8 mouse cellular contexts compared by ENCODE assay signal in the genomic region with DNA sequence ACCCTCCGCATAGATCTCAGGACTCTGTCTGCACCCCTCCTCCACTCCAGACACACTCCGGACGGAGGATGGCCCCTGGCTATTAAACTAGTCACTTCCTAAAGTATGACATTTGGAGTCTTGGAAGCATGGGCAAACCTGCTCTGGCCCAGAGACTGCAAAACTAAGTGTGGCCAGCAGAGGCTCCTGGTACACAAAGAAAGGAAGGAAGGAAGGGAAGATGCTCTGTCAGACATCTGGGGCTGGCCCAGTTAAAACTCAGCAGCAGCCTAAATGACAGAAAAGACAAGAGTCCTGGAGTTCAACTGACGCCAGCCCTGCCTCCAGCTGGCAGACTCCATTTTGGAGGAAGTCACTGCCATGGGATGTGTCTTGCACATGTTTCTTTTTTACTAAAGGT.
A peak's percentile ranks its signal among the peaks of the same experiment; 100 is the strongest.
DNase-seq lines count a peak whose midpoint lies in the region; ATAC-seq and TF ChIP-seq lines count a peak whose summit lies in the region.

No protein-coding gene starts in this region.

- H3K27ac ChIP-seq in cortical plate, adult 2 months (ENCODE audit: insufficient read depth, low read length) = no peak overlapping the region
- no peak overlapping the region for H3K27ac ChIP-seq in midbrain, embryonic 16.5 days (ENCODE audit: low read length)

- peak; percentile 47 for DNase-seq in gastrocnemius, postnatal 10 days
- DNase-seq in gastrocnemius, adult 8-10 months (ENCODE audit: low spot score in 2 of 2) = no peak
- DNase-seq in MN1 (ENCODE audit: low spot score) = peak; percentile 68
- peak; percentile 76 for DNase-seq in induced T-regulatory cell, adult 2 months (ENCODE audit: low read depth)
- peak; percentile 31 for DNase-seq in left cerebral cortex, postnatal 4 days

- WGBS in midbrain, embryonic 16.5 days = 65% methylated on average over 4 of the region's 4 CpGs

- intact Hi-C loops in left cerebral cortex, postnatal 4 days (cut with DNase I) = no loop called here

- no peak for TF ChIP-seq POLR2A in cortical plate, adult 2 months (IDR thresholded peaks at IDR 0.05; ENCODE audit: extremely low read depth, insufficient read depth, low read length)

- H3K4me1 ChIP-seq in cortical plate, adult 2 months (ENCODE audit: control insufficient read depth, insufficient read depth, low read length) = no peaks in the 10 kb centered on the region
- no peaks in the 10 kb centered on the region for H3K4me1 ChIP-seq in midbrain, embryonic 16.5 days (ENCODE audit: control insufficient read depth, insufficient read depth, low read length)

- no peak overlapping the region for H3K9ac ChIP-seq in midbrain, embryonic 16.5 days (ENCODE audit: low read depth, low read length)

- H3K36me3 ChIP-seq in midbrain, embryonic 16.5 days (ENCODE audit: control insufficient read depth, insufficient read depth, low read length) = no peaks in the 10 kb centered on the region

- peak; percentile 39; the same call in 1 of the 2 replicates for ATAC-seq in midbrain, embryonic 16.5 days
- ATAC-seq in monocyte, adult 5-6 weeks (replicated peaks; ENCODE audit: insufficient number of reproducible peaks, low FRiP score, low TSS enrichment, poor library complexity, severe bottlenecking) = no peak

- no peaks in the 10 kb centered on the region for H3K9me3 ChIP-seq in midbrain, embryonic 16.5 days (replicated peaks; ENCODE audit: control insufficient read depth, low read length, poor library complexity, severe bottlenecking)

- H3K27me3 ChIP-seq in midbrain, embryonic 16.5 days (ENCODE audit: control insufficient read depth, insufficient read depth, low read depth, low read length) = no peaks in the 10 kb centered on the region

- no peak overlapping the region for H3K4me2 ChIP-seq in midbrain, embryonic 16.5 days (ENCODE audit: low read length)

- H3K4me3 ChIP-seq in cortical plate, adult 2 months (ENCODE audit: insufficient read depth, low read length) = no peak overlapping the region
- H3K4me3 ChIP-seq in midbrain, embryonic 16.5 days (ENCODE audit: low read depth, low read length) = no peak overlapping the region

- peak; percentile 70 for TF ChIP-seq CTCF in cortical plate, adult 2 months (IDR thresholded peaks at IDR 0.05; ENCODE audit: extremely low read depth, insufficient read depth, low read length)

Comparison
In these comparisons a context has a peak if more than half of its experiments do, and no peak if none do; other contexts are left out.
1. DNase-seq: peak in gastrocnemius, postnatal 10 days (single experiment), MN1 (single experiment), induced T-regulatory cell, adult 2 months (single experiment) and left cerebral cortex, postnatal 4 days (single experiment); none in gastrocnemius, adult 8-10 months (0 of 2).